Mouse (Mus musculus): ENCODE data around the gene Kif7. TPM values are rescaled to one million over a fixed set of nuclear protein-coding genes. Genes with fewer than 3 reads are reported as not detected.

The Kif7 gene
- polyA plus RNA-seq, 1 experiment: 0.05 TPM

GRCm38 (mm10) chr7:79654586-79654985, 60.9 kb downstream of the Kif7 start:
- Histone ChIP-seq H3K27me3 (ENCODE audit: control insufficient read depth) (peaks cover 2% of the 10 kb centered on the region; the same call in 1 of the 2 replicates), H3K36me3 (ENCODE audit: control insufficient read depth) (no peaks in the 10 kb centered on the region), H3K9me3 (ENCODE audit: control insufficient read depth, low read length) (no peaks in the 10 kb centered on the region), H3K4me3 (replicated peaks) (no peak overlapping the region), H3K4me1 (ENCODE audit: control insufficient read depth) (peaks cover 15% of the 10 kb centered on the region)
- TF ChIP-seq GATA1 (IDR thresholded peaks at IDR 0.05; ENCODE audit: low read length) (no peak), TAL1 (IDR thresholded peaks at IDR 0.05; ENCODE audit: low read length) (no peak)

- Histone ChIP-seq H3K4me1 (ENCODE audit: control insufficient read depth) (peaks cover 11% of the 10 kb centered on the region), H3K9me3 (ENCODE audit: control insufficient read depth, low read length) (no peaks in the 10 kb centered on the region)
Measured at GRCm38 (mm10) chr7:79654185-79654584, 61.3 kb downstream of the Kif7 start.

GRCm38 (mm10) chr7:79649005-79649404, 66.5 kb downstream of the Kif7 start:
- Histone ChIP-seq H3K4me3 (replicated peaks) (no peak overlapping the region), H3K27me3 (ENCODE audit: control insufficient read depth) (0 out of 2 replicates have a peak, but pooled peaks cover 2% of the 10 kb centered on the region), H3K36me3 (ENCODE audit: control insufficient read depth) (no peaks in the 10 kb centered on the region), H3K4me1 (ENCODE audit: control insufficient read depth) (peaks cover 4% of the 10 kb centered on the region), H3K9me3 (ENCODE audit: control insufficient read depth, low read length) (no peaks in the 10 kb centered on the region)
- TF ChIP-seq TAL1 (IDR thresholded peaks at IDR 0.05; ENCODE audit: low read length) (no peak), GATA1 (IDR thresholded peaks at IDR 0.05; ENCODE audit: low read length) (no peak)

More at GRCm38 (mm10) chr7:79654185-79654584, 61.3 kb downstream of the Kif7 start:
- Histone ChIP-seq H3K36me3 (ENCODE audit: control insufficient read depth) (no peaks in the 10 kb centered on the region), H3K27me3 (ENCODE audit: control insufficient read depth) (peaks cover 2% of the 10 kb centered on the region; the same call in 1 of the 2 replicates), H3K4me3 (replicated peaks) (no peak overlapping the region)
- TF ChIP-seq TAL1 (IDR thresholded peaks at IDR 0.05; ENCODE audit: low read length) (no peak), GATA1 (IDR thresholded peaks at IDR 0.05; ENCODE audit: low read length) (no peak)

Other genes starting within 250 kb of the Kif7 start
- 1.5 TPM in 2 replicates for gene Polg, start 249.4 kb downstream of the Kif7 start, polyA plus RNA-seq (2012)
- gene Rhcg, start 98.1 kb downstream of the Kif7 start, polyA plus RNA-seq (2012): 0.08 and 0.28 TPM in 2 replicates
- 1.7 and 1.9 TPM in 2 replicates for gene Ticrr, start 55.5 kb downstream of the Kif7 start, polyA plus RNA-seq (2012)
- gene Plin1, start 17.2 kb upstream of the Kif7 start, polyA plus RNA-seq (2012): not detected in 2 replicates
- not detected in 2 replicates for gene Pex11a, start 27.4 kb upstream of the Kif7 start, polyA plus RNA-seq (2012)
- not detected in 2 replicates for gene Wdr93, start 27.4 kb upstream of the Kif7 start, polyA plus RNA-seq (2012)
- 0.04 TPM in 1 of 2 replicates, not detected in the other for gene Mesp1, start 78.1 kb upstream of the Kif7 start, polyA plus RNA-seq (2012)
- gene Mesp2, start 95.0 kb upstream of the Kif7 start, polyA plus RNA-seq (2012): not detected in 2 replicates
- gene Anpep, start 145.3 kb upstream of the Kif7 start, polyA plus RNA-seq (2012): 0.02 and 0.03 TPM in 2 replicates
- gene Ap3s2, start 204.9 kb upstream of the Kif7 start, polyA plus RNA-seq (2012): 0.25 and 0.42 TPM in 2 replicates
- not detected in 2 replicates for gene Arpin, start 219.6 kb upstream of the Kif7 start, polyA plus RNA-seq (2012)